Mouse (Mus musculus): Measurements from ENCODE around the gene Efhd2.

DNA sequence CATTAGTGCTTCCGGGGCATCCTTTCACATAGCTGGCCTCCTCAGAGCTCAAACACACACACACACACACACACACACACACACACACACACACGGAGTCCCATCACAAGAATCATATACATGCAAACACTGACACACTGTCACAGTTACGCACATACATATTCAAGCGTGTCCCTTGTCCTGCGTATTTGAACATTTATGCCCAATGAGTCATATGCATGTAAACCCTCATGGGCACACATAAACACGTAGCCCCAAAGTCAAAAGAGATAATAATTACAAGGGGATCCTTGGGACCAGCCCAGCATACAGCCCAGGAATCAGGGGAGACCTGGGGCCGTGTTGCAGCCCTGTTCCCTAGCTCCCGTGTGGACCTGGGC lies 27.7 kb upstream of the Efhd2 start:
- TF ChIP-seq POLR2A (IDR thresholded peaks at IDR 0.05; ENCODE audit: borderline replicate concordance, control insufficient read depth, low read depth, low read length) (no peak), CTCF (IDR thresholded peaks at IDR 0.05; ENCODE audit: control insufficient read depth, insufficient read depth, low read length) (no peak)
